14 mouse cellular contexts compared by ENCODE assay signal in genomic region chr14:49711016-49711415, GRCm38 (mm10).
DNase-seq lines count a peak whose midpoint lies in the region; ATAC-seq and TF ChIP-seq lines count a peak whose summit lies in the region.
"Had no signal": no experiment of that assay in that cellular context is flagged by ENCODE, and none has a peak within 500 bp of the region (broad histone marks: within the 10 kb centered on the region; RNA-seq: fewer than 3 reads in every experiment).

No protein-coding gene starts in this region.

- H3K9me3 ChIP-seq in intestine, postnatal 0 days (ENCODE audit: control insufficient read depth) = no peaks in the 10 kb centered on the region
- H3K9me3 ChIP-seq in intestine, embryonic 16.5 days (ENCODE audit: control insufficient read depth, low read length) = no peaks in the 10 kb centered on the region
- no peaks in the 10 kb centered on the region for H3K9me3 ChIP-seq in lung, postnatal 0 days (ENCODE audit: low read length)
- H3K9me3 ChIP-seq in ES-Bruce4 (replicated peaks; ENCODE audit: control insufficient read depth, insufficient read depth, low read length, poor library complexity, severe bottlenecking) = no peaks in the 10 kb centered on the region
- H3K9me3 ChIP-seq: embryonic facial prominence, embryonic 13.5 days; heart, embryonic 15.5 days; limb, embryonic 15.5 days; neural tube, embryonic 12.5 days had no signal

- no peaks in the 10 kb centered on the region for H3K27me3 ChIP-seq in intestine, postnatal 0 days (replicated peaks; ENCODE audit: control insufficient read depth, insufficient read depth, low read length)
- no peaks in the 10 kb centered on the region for H3K27me3 ChIP-seq in intestine, embryonic 16.5 days (replicated peaks; ENCODE audit: control insufficient read depth, insufficient read depth, low read length)
- H3K27me3 ChIP-seq in lung, postnatal 0 days (replicated peaks; ENCODE audit: insufficient read depth, low read length) = no peaks in the 10 kb centered on the region
- H3K27me3 ChIP-seq in ES-Bruce4 (ENCODE audit: control insufficient read depth, insufficient read depth, low read length, poor library complexity, severe bottlenecking) = no peaks in the 10 kb centered on the region
- H3K27me3 ChIP-seq: embryonic facial prominence, embryonic 13.5 days; heart, embryonic 15.5 days; limb, embryonic 15.5 days; neural tube, embryonic 12.5 days had no signal

- no peak overlapping the region for H3K4me3 ChIP-seq in intestine, postnatal 0 days (ENCODE audit: low read depth, low read length)
- H3K4me3 ChIP-seq in intestine, embryonic 16.5 days (ENCODE audit: low read length) = no peak overlapping the region
- no peak overlapping the region for H3K4me3 ChIP-seq in lung, postnatal 0 days (ENCODE audit: low read depth, low read length)
- no peak overlapping the region for H3K4me3 ChIP-seq in lung, adult 2 months (replicated peaks; ENCODE audit: extremely low read depth, low read depth, low read length)
- H3K4me3 ChIP-seq in ES-Bruce4 (ENCODE audit: low read depth, low read length) = no peak overlapping the region
- H3K4me3 ChIP-seq: embryonic facial prominence, embryonic 13.5 days; heart, embryonic 15.5 days; limb, embryonic 15.5 days; neural tube, embryonic 12.5 days had no signal

- no peak overlapping the region for H3K4me2 ChIP-seq in intestine, postnatal 0 days (replicated peaks; ENCODE audit: low read depth)
- H3K4me2 ChIP-seq in intestine, embryonic 16.5 days (ENCODE audit: low read depth, low read length) = no peak overlapping the region
- H3K4me2 ChIP-seq in lung, postnatal 0 days (replicated peaks; ENCODE audit: low read depth, low read length) = no peak overlapping the region
- H3K4me2 ChIP-seq: embryonic facial prominence, embryonic 13.5 days; heart, embryonic 15.5 days; limb, embryonic 15.5 days; neural tube, embryonic 12.5 days had no signal

- no peak overlapping the region for H3K27ac ChIP-seq in intestine, postnatal 0 days (ENCODE audit: low read depth, low read length)
- no peak overlapping the region for H3K27ac ChIP-seq in intestine, embryonic 16.5 days (ENCODE audit: low read length)
- no peak overlapping the region for H3K27ac ChIP-seq in lung, postnatal 0 days (ENCODE audit: low read length)
- H3K27ac ChIP-seq in ES-Bruce4 (ENCODE audit: insufficient read depth, low read length) = no peak overlapping the region
- H3K27ac ChIP-seq: embryonic facial prominence, embryonic 13.5 days; heart, embryonic 15.5 days; limb, embryonic 15.5 days; neural tube, embryonic 12.5 days had no signal

- no peaks in the 10 kb centered on the region for H3K36me3 ChIP-seq in intestine, postnatal 0 days (ENCODE audit: control insufficient read depth, insufficient read depth)
- no peaks in the 10 kb centered on the region for H3K36me3 ChIP-seq in intestine, embryonic 16.5 days (ENCODE audit: control insufficient read depth, insufficient read depth, low read length)
- no peaks in the 10 kb centered on the region for H3K36me3 ChIP-seq in lung, postnatal 0 days (ENCODE audit: insufficient read depth, low read length)
- H3K36me3 ChIP-seq in ES-Bruce4 (ENCODE audit: control insufficient read depth, insufficient read depth, low read length, poor library complexity, severe bottlenecking) = no peaks in the 10 kb centered on the region
- H3K36me3 ChIP-seq: embryonic facial prominence, embryonic 13.5 days; heart, embryonic 15.5 days; limb, embryonic 15.5 days; neural tube, embryonic 12.5 days had no signal

- peak; percentile 32 for TF ChIP-seq CTCF in intestine, postnatal 0 days (IDR thresholded peaks at IDR 0.05; ENCODE audit: low read depth)
- 0 out of 2 replicates have a peak, but pooled peaks have one; percentile 8 for TF ChIP-seq CTCF in lung, postnatal 0 days (IDR thresholded peaks at IDR 0.05)
- no peak for TF ChIP-seq CTCF in lung, adult 2 months (IDR thresholded peaks at IDR 0.05; ENCODE audit: insufficient read depth, low read length)
- TF ChIP-seq CTCF in ES-Bruce4 (IDR thresholded peaks at IDR 0.05; ENCODE audit: low read depth, low read length) = peak; percentile 62

- no peak for ATAC-seq in intestine, postnatal 0 days
- no peak for ATAC-seq in intestine, embryonic 16.5 days
- ATAC-seq in lung, postnatal 0 days = no peak
- ATAC-seq: midbrain, embryonic 16.5 days had no signal

- no peak overlapping the region for H3K9ac ChIP-seq in intestine, postnatal 0 days (ENCODE audit: low read depth, low read length)
- H3K9ac ChIP-seq in intestine, embryonic 16.5 days (ENCODE audit: low read depth, low read length) = no peak overlapping the region
- no peak overlapping the region for H3K9ac ChIP-seq in lung, postnatal 0 days (replicated peaks; ENCODE audit: low read depth)
- H3K9ac ChIP-seq in ES-Bruce4 (ENCODE audit: low read depth, poor library complexity, severe bottlenecking) = no peak overlapping the region
- H3K9ac ChIP-seq: embryonic facial prominence, embryonic 13.5 days; heart, embryonic 15.5 days; limb, embryonic 15.5 days; neural tube, embryonic 12.5 days had no signal

- H3K4me1 ChIP-seq in intestine, postnatal 0 days (replicated peaks; ENCODE audit: control insufficient read depth, insufficient read depth, low read length) = no peaks in the 10 kb centered on the region
- no peaks in the 10 kb centered on the region for H3K4me1 ChIP-seq in intestine, embryonic 16.5 days (ENCODE audit: control insufficient read depth, insufficient read depth, low read length)
- H3K4me1 ChIP-seq in lung, postnatal 0 days (ENCODE audit: insufficient read depth, low read depth, low read length) = no peaks in the 10 kb centered on the region
- H3K4me1 ChIP-seq in lung, adult 2 months (ENCODE audit: control insufficient read depth, insufficient read depth, low read length) = no peaks in the 10 kb centered on the region
- no peaks in the 10 kb centered on the region for H3K4me1 ChIP-seq in ES-Bruce4 (ENCODE audit: control insufficient read depth, insufficient read depth, low read length)
- H3K4me1 ChIP-seq: embryonic facial prominence, embryonic 13.5 days; heart, embryonic 15.5 days; limb, embryonic 15.5 days; neural tube, embryonic 12.5 days had no signal

- no peak for DNase-seq in lung, postnatal 0 days (ENCODE audit: low spot score)
- no peak for DNase-seq in lung, adult 2 months
- peak; percentile 32 for DNase-seq in adrenal gland, postnatal 25 days
- DNase-seq in ovary, postnatal 10 days (ENCODE audit: low spot score) = no peak
- DNase-seq: cerebellum, adult 11-12 months; thymus, adult 18-20 months had no signal

- 39% methylated on average over 3 of the region's 3 CpGs for WGBS in intestine, postnatal 0 days
- 36% methylated on average over 3 of the region's 3 CpGs for WGBS in intestine, embryonic 16.5 days
- 38% methylated on average over 3 of the region's 3 CpGs for WGBS in lung, postnatal 0 days
- 33% methylated on average over 3 of the region's 3 CpGs for WGBS in lung, adult 2 months

- no peak for TF ChIP-seq EP300 in lung, postnatal 0 days (IDR thresholded peaks at IDR 0.05)
- TF ChIP-seq EP300 in ES-Bruce4 (IDR thresholded peaks at IDR 0.05; ENCODE audit: insufficient read depth, low read depth, low read length) = no peak

- no peak for TF ChIP-seq POLR2A in lung, adult 2 months (IDR thresholded peaks at IDR 0.05; ENCODE audit: borderline replicate concordance, extremely low read depth, low read depth, low read length)
- no peak for TF ChIP-seq POLR2A in ES-Bruce4 (IDR thresholded peaks at IDR 0.05; ENCODE audit: insufficient read depth, low read length)
